ENCODE assay signal across 17 mouse cellular contexts in genomic region chr19:40553849-40554248, GRCm38 (mm10). TPM values are rescaled to one million over a fixed set of nuclear protein-coding genes. Genes with fewer than 3 reads are reported as not detected.
A peak's percentile ranks its signal among the peaks of the same experiment; 100 is the strongest.
DNase-seq lines count a peak whose midpoint lies in the region; ATAC-seq lines count a peak whose summit lies in the region.
"Had no signal": no experiment of that assay in that cellular context is flagged by ENCODE, and none has a peak within 500 bp of the region (broad histone marks: within the 10 kb centered on the region; RNA-seq: fewer than 3 reads in every experiment).

No protein-coding gene starts in this region.

- H3K4me1 ChIP-seq in erythroblast, embryonic 14.5 days (ENCODE audit: control insufficient read depth), result peaks cover 46% of the 10 kb centered on the region
- peaks cover 9% of the 10 kb centered on the region; the same call in 1 of the 2 replicates for H3K4me1 ChIP-seq in lung, embryonic 16.5 days (replicated peaks; ENCODE audit: control insufficient read depth, insufficient read depth, low read length)
- no peaks in the 10 kb centered on the region for H3K4me1 ChIP-seq in hindbrain, embryonic 13.5 days (replicated peaks)
- H3K4me1 ChIP-seq: forebrain, embryonic 13.5 days; hindbrain, embryonic 15.5 days; neural tube, embryonic 12.5 days had no signal

- H3K9ac ChIP-seq in lung, embryonic 16.5 days (ENCODE audit: low read length), result no peak overlapping the region
- H3K9ac ChIP-seq in hindbrain, embryonic 13.5 days, result no peak overlapping the region
- H3K9ac ChIP-seq: embryonic facial prominence, embryonic 15.5 days; forebrain, embryonic 13.5 days; hindbrain, embryonic 15.5 days; neural tube, embryonic 12.5 days had no signal

- peak overlapping the region; percentile 55 for H3K4me3 ChIP-seq in erythroblast, embryonic 14.5 days (replicated peaks)
- no peak overlapping the region for H3K4me3 ChIP-seq in lung, embryonic 16.5 days (ENCODE audit: low read length)
- H3K4me3 ChIP-seq in hindbrain, embryonic 13.5 days, result no peak overlapping the region
- H3K4me3 ChIP-seq: embryonic facial prominence, embryonic 15.5 days; forebrain, embryonic 13.5 days; hindbrain, embryonic 15.5 days; limb, embryonic 10.5 days; neural tube, embryonic 12.5 days had no signal

- no peaks in the 10 kb centered on the region for H3K27me3 ChIP-seq in erythroblast, embryonic 14.5 days (ENCODE audit: control insufficient read depth)
- H3K27me3 ChIP-seq in lung, embryonic 16.5 days (ENCODE audit: control insufficient read depth, insufficient read depth, low read depth, low read length), result no peaks in the 10 kb centered on the region
- H3K27me3 ChIP-seq in hindbrain, embryonic 13.5 days, result no peaks in the 10 kb centered on the region
- H3K27me3 ChIP-seq: embryonic facial prominence, embryonic 15.5 days; forebrain, embryonic 13.5 days; hindbrain, embryonic 15.5 days; neural tube, embryonic 12.5 days; Patski had no signal

- peaks cover 88% of the 10 kb centered on the region for H3K36me3 ChIP-seq in erythroblast, embryonic 14.5 days (ENCODE audit: control insufficient read depth)
- H3K36me3 ChIP-seq in lung, embryonic 16.5 days (ENCODE audit: control insufficient read depth, insufficient read depth, low read length), result peaks cover 16% of the 10 kb centered on the region
- peaks cover 87% of the 10 kb centered on the region for H3K36me3 ChIP-seq in hindbrain, embryonic 13.5 days

- no peak for DNase-seq in lung, adult 18-20 months
- peak; percentile 28 for DNase-seq in lung, postnatal 36 days
- DNase-seq in yolk sac, embryonic 10.5 days (ENCODE audit: low spot score), result peak; percentile 31
- no peak for DNase-seq in embryo, embryonic 9.5 days (ENCODE audit: extremely low spot score)
- DNase-seq: heart, adult 18-20 months; kidney, adult 9 months had no signal

- H3K9me3 ChIP-seq in erythroblast, embryonic 14.5 days (ENCODE audit: control insufficient read depth, low read length), result peaks cover 14% of the 10 kb centered on the region
- H3K9me3 ChIP-seq in lung, embryonic 16.5 days (ENCODE audit: control insufficient read depth, low read length), result no peaks in the 10 kb centered on the region
- no peaks in the 10 kb centered on the region for H3K9me3 ChIP-seq in hindbrain, embryonic 13.5 days
- H3K9me3 ChIP-seq: embryonic facial prominence, embryonic 15.5 days; forebrain, embryonic 13.5 days; hindbrain, embryonic 15.5 days; limb, embryonic 10.5 days; neural tube, embryonic 12.5 days had no signal

- peak overlapping the region; percentile 3; the same call in 1 of the 2 replicates for H3K4me2 ChIP-seq in lung, embryonic 16.5 days (ENCODE audit: low read depth, low read length)
- H3K4me2 ChIP-seq in hindbrain, embryonic 13.5 days, result no peak overlapping the region
- H3K4me2 ChIP-seq: embryonic facial prominence, embryonic 15.5 days; forebrain, embryonic 13.5 days; hindbrain, embryonic 15.5 days; neural tube, embryonic 12.5 days had no signal

- WGBS in lung, embryonic 16.5 days, result 63% methylated on average over 6 of the region's 6 CpGs
- 95% methylated on average over 6 of the region's 6 CpGs for WGBS in hindbrain, embryonic 13.5 days

- H3K27ac ChIP-seq in lung, embryonic 16.5 days (ENCODE audit: low read length), result peak overlapping the region; percentile 75
- H3K27ac ChIP-seq in hindbrain, embryonic 13.5 days, result no peak overlapping the region
- H3K27ac ChIP-seq: embryonic facial prominence, embryonic 15.5 days; forebrain, embryonic 13.5 days; hindbrain, embryonic 15.5 days; limb, embryonic 10.5 days; neural tube, embryonic 12.5 days had no signal

- ATAC-seq in erythroblast, adult 5-6 weeks (replicated peaks; ENCODE audit: low FRiP score, poor library complexity, severe bottlenecking), result no peak
- ATAC-seq in lung, embryonic 16.5 days (ENCODE audit: low read depth), result peak; percentile 93
- ATAC-seq in hindbrain, embryonic 13.5 days (ENCODE audit: low FRiP score), result no peak
- ATAC-seq: forebrain, embryonic 13.5 days; midbrain, embryonic 16.5 days; Patski had no signal

RNA-seq across cellular contexts. Expression of gene Aldh18a1, which starts 34.4 kb away (rescaled TPM):
- 0.25 and 0.48 TPM in 2 replicates for polyA plus RNA-seq in erythroblast, embryonic 14.5 days (2012)
- total RNA-seq in erythroblast, adult 5-6 weeks (2015; ENCODE audit: low replicate concordance), result 8.2 and 12.5 TPM in 2 replicates
- total RNA-seq in erythroblast, adult 5-6 weeks (2017; ENCODE audit: low replicate concordance), result 6.4 and 6.8 TPM in 2 replicates
- polyA plus RNA-seq in lung, embryonic 16.5 days (2015; fragmentation: Nextera tagmentation; extraction: Ambion mirVana), result 40.7 and 50.6 TPM in 2 replicates
- 62.7 and 63.8 TPM in 2 replicates for polyA plus RNA-seq in hindbrain, embryonic 13.5 days (2015; fragmentation: Nextera tagmentation; extraction: Ambion mirVana)

RNA-seq across cellular contexts. Expression of gene Sorbs1, which starts 40.3 kb away (rescaled TPM):
- polyA plus RNA-seq in erythroblast, embryonic 14.5 days (2012), result 2.4 TPM in 2 replicates
- total RNA-seq in erythroblast, adult 5-6 weeks (2015; ENCODE audit: low replicate concordance), result 28.8 and 41.5 TPM in 2 replicates
- total RNA-seq in erythroblast, adult 5-6 weeks (2017; ENCODE audit: low replicate concordance), result 45.9 and 46.2 TPM in 2 replicates
- 45.9 and 51.5 TPM in 2 replicates for polyA plus RNA-seq in lung, embryonic 16.5 days (2015; fragmentation: Nextera tagmentation; extraction: Ambion mirVana)
- polyA plus RNA-seq in hindbrain, embryonic 13.5 days (2015; fragmentation: Nextera tagmentation; extraction: Ambion mirVana), result 96.3 and 100 TPM in 2 replicates

RNA-seq across cellular contexts. Expression of gene Tctn3, which starts 58.2 kb away (rescaled TPM):
- polyA plus RNA-seq in erythroblast, embryonic 14.5 days (2012), result 0.27 and 0.49 TPM in 2 replicates
- total RNA-seq in erythroblast, adult 5-6 weeks (2015; ENCODE audit: low replicate concordance), result 0.63 TPM in 1 of 2 replicates, not detected in the other
- total RNA-seq in erythroblast, adult 5-6 weeks (2017; ENCODE audit: low replicate concordance), result 0.14 and 0.68 TPM in 2 replicates
- 11.8 and 12.7 TPM in 2 replicates for polyA plus RNA-seq in lung, embryonic 16.5 days (2015; fragmentation: Nextera tagmentation; extraction: Ambion mirVana)
- polyA plus RNA-seq in hindbrain, embryonic 13.5 days (2015; fragmentation: Nextera tagmentation; extraction: Ambion mirVana), result 14.1 and 14.8 TPM in 2 replicates

RNA-seq across cellular contexts. Expression of gene Entpd1, which starts 58.3 kb away (rescaled TPM):
- polyA plus RNA-seq in erythroblast, embryonic 14.5 days (2012), result 0.05 TPM in 2 replicates
- 6.1 and 13.1 TPM in 2 replicates for total RNA-seq in erythroblast, adult 5-6 weeks (2015; ENCODE audit: low replicate concordance)
- total RNA-seq in erythroblast, adult 5-6 weeks (2017; ENCODE audit: low replicate concordance), result 20.1 and 26.1 TPM in 2 replicates
- 16.8 and 18.6 TPM in 2 replicates for polyA plus RNA-seq in lung, embryonic 16.5 days (2015; fragmentation: Nextera tagmentation; extraction: Ambion mirVana)
- polyA plus RNA-seq in hindbrain, embryonic 13.5 days (2015; fragmentation: Nextera tagmentation; extraction: Ambion mirVana), result 8.3 and 9.1 TPM in 2 replicates

Comparison
In these comparisons a context has a peak if more than half of its experiments do, and no peak if none do; other contexts are left out.
1. DNase-seq: peak in lung, postnatal 36 days (single experiment) and yolk sac, embryonic 10.5 days (single experiment); none in lung, adult 18-20 months (0 of 2) and embryo, embryonic 9.5 days (single experiment).
2. RNA of gene Aldh18a1, which starts 34.4 kb away (polyA plus RNA-seq): 62.7 to 63.8 TPM in hindbrain, embryonic 13.5 days and 40.7 to 50.6 TPM in lung, embryonic 16.5 days; 0.25 to 0.48 TPM in erythroblast, embryonic 14.5 days; every median in the first group is over 10 times any median in the second.
3. RNA of gene Sorbs1, which starts 40.3 kb away (polyA plus RNA-seq): 96.3 to 100 TPM in hindbrain, embryonic 13.5 days and 45.9 to 51.5 TPM in lung, embryonic 16.5 days; 2.4 TPM in erythroblast, embryonic 14.5 days; every median in the first group is over 10 times any median in the second.